Mouse (Mus musculus) liver, adult 2 months (tissue): ENCODE results near the gene Gm4756. TPM values are rescaled to one million over a fixed set of nuclear protein-coding genes. Genes with fewer than 3 reads are reported as not detected.
A peak's percentile ranks its signal among the peaks of the same experiment; 100 is the strongest.

Experiments used
- DNase-seq: peaks from one replicate; pipeline ENCODE4 v3.0.0-alpha.2; 2011; ENCODE audit warnings: low read depth, low spot score; ENCODE audit errors: extremely low read depth
- H3K27ac ChIP-seq: fragments of 200-500 bp; replicated peaks from 2 replicates; pipeline ENCODE4 v1.5.1; 2012; ENCODE audit warnings: low read depth, mild to moderate bottlenecking, control low read depth, inconsistent platforms, low read length; ENCODE audit not compliant: insufficient read depth
- H3K27me3 ChIP-seq: fragments of 200-500 bp; 2 replicates; pipeline ENCODE4 v1.6.1; 2012; ENCODE audit warnings: mild to moderate bottlenecking, moderate library complexity, low read length, inconsistent platforms; ENCODE audit not compliant: control insufficient read depth, insufficient read depth
- H3K36me3 ChIP-seq: fragments of 200-500 bp; 2 replicates; pipeline ENCODE4 v1.6.1; 2012; ENCODE audit warnings: low read length, inconsistent platforms; ENCODE audit not compliant: control insufficient read depth, insufficient read depth
- H3K4me1 ChIP-seq: fragments of 200-500 bp; 2 replicates; pipeline ENCODE4 v1.6.1; 2011; ENCODE audit warnings: low read length; ENCODE audit not compliant: control insufficient read depth, insufficient read depth
- H3K4me3 ChIP-seq: fragments of 200-500 bp; 2 replicates; pipeline ENCODE4 v1.5.1; 2011; ENCODE audit warnings: low read depth, mild to moderate bottlenecking, control low read depth, low read length, moderate library complexity; ENCODE audit not compliant: insufficient read depth
- H3K79me2 ChIP-seq: fragments of 200-500 bp; 2 replicates; pipeline ENCODE4 v1.6.1; 2012; ENCODE audit warnings: inconsistent platforms, mild to moderate bottlenecking, low read length, moderate library complexity; ENCODE audit not compliant: control insufficient read depth, insufficient read depth
- H3K9ac ChIP-seq: fragments of 200-500 bp; 2 replicates; pipeline ENCODE4 v1.6.1; 2012; ENCODE audit warnings: low read depth, mild to moderate bottlenecking, control low read depth, inconsistent platforms, low read length
- CTCF ChIP-seq: fragments of 200-500 bp; IDR thresholded peaks from 2 replicates; pipeline ENCODE4 v1.5.1; 2011; ENCODE audit warnings: low read depth, low read length, control low read depth
- POLR2A ChIP-seq: fragments of 200-500 bp; IDR thresholded peaks from 2 replicates; pipeline ENCODE4 v1.6.1; 2011; ENCODE audit warnings: low read length, control low read depth; ENCODE audit not compliant: insufficient read depth; ENCODE audit errors: extremely low read depth
- WGBS: fragments of 180-500 bp; shearing (Covaris S2); methylation state at CpG from one replicate; pipeline ENCODE4 v1.1.7; 2018; 5-methylcytosine and 5-hydroxymethylcytosine counted together
- polyA plus RNA-seq: library from polyadenylated mRNA; depleted of rRNA; stranded (reverse); fragments of >200 nt; gene quantifications from 2 replicates; pipeline ENCODE4 v1.2.3, GENCODE M21; 2012; rRNA removed
- total RNA-seq: library from RNA; depleted of rRNA; stranded (reverse); fragments of >200 nt; gene quantifications from 2 replicates; pipeline ENCODE4 v1.2.3, GENCODE M21; 2014; rRNA removed

The Gm4756 gene
- total and polyA plus RNA-seq, 2 experiments: 103 to 117 TPM

- Histone ChIP-seq H3K27ac (no peak overlapping the region), H3K79me2 (no peaks in the 10 kb centered on the region), H3K4me1 (no peaks in the 10 kb centered on the region), H3K4me3 (no peak overlapping the region), H3K27me3 (no peaks in the 10 kb centered on the region), H3K36me3 (peaks cover 1% of the 10 kb centered on the region; the same call in 1 of the 2 replicates), H3K9ac (no peak overlapping the region)
- 88% methylated on average over 4 of the region's 4 CpGs for WGBS
- DNase-seq: no peak
- TF ChIP-seq CTCF (no peak), POLR2A (no peak)
Measured at GRCm38 (mm10) chr12:72554347-72554746, 95.1 kb downstream of the Gm4756 start.

- TF ChIP-seq CTCF (no peak), POLR2A (no peak)
- 0 out of 2 replicates have a peak, but pooled peaks cover 4% of the 10 kb centered on the region for H3K79me2 ChIP-seq
- peaks cover 6% of the 10 kb centered on the region; the same call in 1 of the 2 replicates for H3K4me1 ChIP-seq
- no peak overlapping the region for H3K27ac ChIP-seq
- H3K36me3 ChIP-seq: peaks cover 3% of the 10 kb centered on the region; the same call in 1 of the 2 replicates
- H3K9ac ChIP-seq: no peak overlapping the region
- no peak overlapping the region for H3K4me3 ChIP-seq
- 96% methylated on average over 10 of the region's 10 CpGs for WGBS
- no peak for DNase-seq
- no peaks in the 10 kb centered on the region for H3K27me3 ChIP-seq
Measured at GRCm38 (mm10) chr12:72538571-72538970, 110.9 kb downstream of the Gm4756 start.

- peak within 1 kb of the TSS; percentile 74 for H3K9ac ChIP-seq
- no peaks in the 10 kb centered on the region for H3K27me3 ChIP-seq
- H3K4me3 ChIP-seq: peak within 1 kb of the TSS; percentile 76
- 0 out of 2 replicates have a peak within 1 kb of the TSS, but pooled peaks have one; percentile 14 for H3K27ac ChIP-seq
- 0 out of 2 replicates have a peak, but pooled peaks cover 2% of the 10 kb centered on the region for H3K79me2 ChIP-seq
- no peaks in the 10 kb centered on the region for H3K36me3 ChIP-seq
- under 1% methylated on average over 45 of the region's 45 CpGs for WGBS
- TF ChIP-seq CTCF (no peak), POLR2A (peak; percentile 53; the same call in 1 of the 2 replicates)
- H3K4me1 ChIP-seq: peaks cover 6% of the 10 kb centered on the region; the same call in 1 of the 2 replicates
- DNase-seq: peak; percentile 95
Measured at GRCm38 (mm10) chr12:72536021-72536597, 113.4 kb downstream of the Gm4756 start, which contains the start of gene Pcnx4. Gene Pcnx4, plus strand, starts transcription at chr12:72536383.

GRCm38 (mm10) chr12:72535599-72535998, 113.9 kb downstream of the Gm4756 start:
- no peak overlapping the region for H3K27ac ChIP-seq
- no peak for DNase-seq
- H3K4me3 ChIP-seq: no peak overlapping the region; the same call in 1 of the 2 replicates
- TF ChIP-seq POLR2A: no peak
- no peak for TF ChIP-seq CTCF
- H3K4me1 ChIP-seq: peaks cover 6% of the 10 kb centered on the region; the same call in 1 of the 2 replicates
- H3K36me3 ChIP-seq: no peaks in the 10 kb centered on the region
- H3K9ac ChIP-seq: no peak overlapping the region
- 0 out of 2 replicates have a peak, but pooled peaks cover 2% of the 10 kb centered on the region for H3K79me2 ChIP-seq
- 58% methylated on average over 3 of the region's 3 CpGs for WGBS
- no peaks in the 10 kb centered on the region for H3K27me3 ChIP-seq

- 84% methylated on average over 6 of the region's 6 CpGs for WGBS
- no peak overlapping the region for H3K27ac ChIP-seq
Measured at GRCm38 (mm10) chr12:72533986-72534385, 115.5 kb downstream of the Gm4756 start.

GRCm38 (mm10) chr12:72532303-72532702, 117.2 kb downstream of the Gm4756 start:
- no peak overlapping the region for H3K4me3 ChIP-seq
- no peaks in the 10 kb centered on the region for H3K27me3 ChIP-seq
- H3K9ac ChIP-seq: no peak overlapping the region
- no peak overlapping the region for H3K27ac ChIP-seq
- TF ChIP-seq POLR2A (no peak), CTCF (no peak)
- 0 out of 2 replicates have a peak, but pooled peaks cover 4% of the 10 kb centered on the region for H3K4me1 ChIP-seq
- H3K36me3 ChIP-seq: no peaks in the 10 kb centered on the region
- no peak for DNase-seq
- no peaks in the 10 kb centered on the region for H3K79me2 ChIP-seq
- WGBS: 82% methylated on average over 7 of the region's 7 CpGs

More at GRCm38 (mm10) chr12:72533986-72534385, 115.5 kb downstream of the Gm4756 start:
- Histone ChIP-seq H3K27me3 (no peaks in the 10 kb centered on the region), H3K36me3 (no peaks in the 10 kb centered on the region), H3K4me3 (no peak overlapping the region), H3K9ac (no peak overlapping the region), H3K4me1 (0 out of 2 replicates have a peak, but pooled peaks cover 4% of the 10 kb centered on the region), H3K79me2 (no peaks in the 10 kb centered on the region)
- TF ChIP-seq CTCF (no peak), POLR2A (no peak)
- DNase-seq: no peak

Other genes starting within 250 kb of the Gm4756 start
- gene Rtn1, start 240.6 kb downstream of the Gm4756 start, total RNA-seq: 0.46 and 0.47 TPM in 2 replicates
- 0.76 and 1.4 TPM in 2 replicates for gene Rtn1, start 240.6 kb downstream of the Gm4756 start, polyA plus RNA-seq
- gene Lrrc9, start 207.8 kb downstream of the Gm4756 start, total RNA-seq: under 0.01 TPM in 1 of 2 replicates, not detected in the other
- not detected in 2 replicates for gene Lrrc9, start 207.8 kb downstream of the Gm4756 start, polyA plus RNA-seq
- 4.2 and 5.2 TPM in 2 replicates for gene Pcnx4, start 113.3 kb downstream of the Gm4756 start, total RNA-seq
- 2.3 and 2.5 TPM in 2 replicates for gene Pcnx4, start 113.3 kb downstream of the Gm4756 start, polyA plus RNA-seq
- 58.5 and 70.3 TPM in 2 replicates for gene Dhrs7, start 15.2 kb upstream of the Gm4756 start, total RNA-seq
- gene Dhrs7, start 15.2 kb upstream of the Gm4756 start, polyA plus RNA-seq: 37.2 and 41.8 TPM in 2 replicates
- gene Ppm1a, start 107.8 kb upstream of the Gm4756 start, total RNA-seq: 108 and 110 TPM in 2 replicates
- gene Ppm1a, start 107.8 kb upstream of the Gm4756 start, polyA plus RNA-seq: 55.4 and 57.8 TPM in 2 replicates